Mouse (Mus musculus) kidney, adult 11 months (tissue): ENCODE results near the gene Soat2.

ENCODE experiments used
- DNase-seq: peaks from one replicate; pipeline ENCODE4 v3.0.0; 2022

The Soat2 gene

DNA sequence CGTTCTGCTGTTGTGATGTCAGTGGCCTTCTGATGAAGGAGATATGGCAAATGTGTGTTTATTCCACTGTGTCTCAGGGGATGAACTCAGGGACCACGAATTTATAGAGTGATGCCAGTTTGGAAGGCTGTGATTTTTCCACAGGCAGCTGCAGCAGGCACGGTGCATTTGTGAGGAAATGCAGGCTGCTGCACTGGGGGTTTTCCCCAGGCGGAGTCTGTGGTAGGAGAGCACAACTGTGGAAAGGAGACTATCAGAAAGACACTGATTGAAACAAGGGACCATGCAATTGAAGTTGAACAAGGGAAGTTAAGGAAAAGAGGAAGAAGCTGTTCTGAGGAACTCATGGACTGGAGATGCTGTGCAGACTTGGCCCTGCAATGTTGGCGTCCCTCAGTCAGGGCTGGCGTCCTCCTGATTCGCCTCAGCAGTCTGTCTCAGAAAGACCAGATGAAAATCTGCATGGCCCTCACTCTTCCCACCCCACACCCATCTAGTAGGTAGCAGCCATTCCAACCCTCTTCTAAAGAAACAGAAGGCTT lies 42.0 kb downstream of the Soat2 start:
- DNase-seq, result no peak

DNA sequence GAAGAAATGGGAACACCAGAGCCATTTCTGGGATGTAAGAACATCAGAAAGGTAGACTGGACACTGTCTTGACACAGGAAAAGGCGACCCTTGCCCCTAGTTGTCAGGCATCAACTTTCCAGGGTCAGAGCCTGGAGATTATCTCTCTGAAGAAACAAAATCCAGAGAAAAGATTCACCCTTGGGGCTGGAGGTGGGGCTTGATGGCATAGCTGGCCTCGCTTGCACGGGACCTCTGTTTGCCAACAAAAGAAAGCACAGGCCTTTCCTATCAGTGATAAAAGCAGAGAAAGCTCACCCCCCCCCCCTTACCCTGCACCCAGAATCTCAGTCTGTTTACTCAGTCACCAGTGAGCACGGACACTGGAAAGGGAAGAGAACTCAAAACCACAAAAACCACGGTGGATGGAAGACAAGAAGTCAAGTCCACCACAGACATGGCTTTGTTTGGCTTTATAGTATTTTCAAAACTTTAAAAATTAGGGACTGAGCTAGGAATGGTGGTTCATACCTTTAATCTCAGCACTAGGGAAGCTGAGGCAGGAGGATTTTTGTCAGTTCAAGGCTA lies 42.6 kb downstream of the Soat2 start:
- DNase-seq, result no peak

DNA sequence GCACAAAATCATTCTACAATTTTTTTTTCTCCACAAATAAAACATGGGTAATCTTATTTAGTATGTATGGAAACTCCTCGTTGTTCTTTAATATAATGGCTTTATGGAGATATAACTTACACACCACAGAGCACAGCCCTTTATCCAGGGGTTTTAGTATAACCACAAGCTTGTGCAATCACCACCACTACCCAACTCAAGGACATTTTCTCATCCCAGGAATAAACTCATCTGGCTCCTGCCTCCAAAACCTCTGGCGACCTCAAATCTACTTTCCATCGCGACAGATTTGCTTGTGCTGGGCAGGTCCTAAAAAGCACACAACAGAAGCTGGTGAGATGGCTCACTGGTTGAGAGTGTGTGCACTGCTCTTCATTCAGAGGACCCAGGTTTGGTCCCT lies 43.3 kb downstream of the Soat2 start:
- no peak for DNase-seq

GRCm38 (mm10) chr15:102194439-102194838 lies 44.1 kb downstream of the Soat2 start:
- no peak for DNase-seq

- no peak for DNase-seq
Observed at GRCm38 (mm10) chr15:102195373-102195772, 45.0 kb downstream of the Soat2 start.

GRCm38 (mm10) chr15:102198841-102199240 lies 48.5 kb downstream of the Soat2 start:
- DNase-seq, result peak; percentile 26

- DNase-seq, result peak; percentile 96
Observed at GRCm38 (mm10) chr15:102202971-102203834, 52.9 kb downstream of the Soat2 start, which contains the start of gene Zfp740. TSS of gene Zfp740 (plus strand) at chr15:102203249.

DNA sequence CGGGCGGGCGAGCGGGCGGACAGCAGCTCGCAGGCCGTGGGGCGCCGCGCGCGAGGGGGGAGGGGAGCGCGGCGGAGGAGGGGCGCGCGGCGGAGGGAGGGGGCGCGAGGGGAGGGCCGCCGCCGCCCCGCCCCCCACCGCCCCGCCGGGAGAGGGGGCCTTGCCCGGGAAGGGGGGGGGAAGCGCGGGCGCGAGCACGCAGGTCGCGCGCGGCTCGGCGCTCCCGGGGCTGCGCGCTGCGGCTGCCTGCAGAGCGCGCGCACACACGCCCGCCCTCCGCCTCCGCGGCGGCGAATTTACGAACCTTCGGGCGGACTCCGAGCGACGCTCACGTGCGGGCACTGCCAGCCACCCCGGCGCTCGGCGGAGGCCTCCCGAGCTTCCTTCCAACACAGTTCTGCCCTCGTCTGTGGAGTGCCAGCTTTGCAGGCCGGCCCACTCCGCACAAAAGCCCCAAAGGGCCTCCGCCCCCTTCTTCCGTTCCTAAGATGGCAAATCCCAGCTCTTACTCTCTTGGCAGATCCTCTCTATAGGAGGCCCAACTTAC lies 53.6 kb downstream of the Soat2 start:
- DNase-seq, result peak; percentile 78

DNA sequence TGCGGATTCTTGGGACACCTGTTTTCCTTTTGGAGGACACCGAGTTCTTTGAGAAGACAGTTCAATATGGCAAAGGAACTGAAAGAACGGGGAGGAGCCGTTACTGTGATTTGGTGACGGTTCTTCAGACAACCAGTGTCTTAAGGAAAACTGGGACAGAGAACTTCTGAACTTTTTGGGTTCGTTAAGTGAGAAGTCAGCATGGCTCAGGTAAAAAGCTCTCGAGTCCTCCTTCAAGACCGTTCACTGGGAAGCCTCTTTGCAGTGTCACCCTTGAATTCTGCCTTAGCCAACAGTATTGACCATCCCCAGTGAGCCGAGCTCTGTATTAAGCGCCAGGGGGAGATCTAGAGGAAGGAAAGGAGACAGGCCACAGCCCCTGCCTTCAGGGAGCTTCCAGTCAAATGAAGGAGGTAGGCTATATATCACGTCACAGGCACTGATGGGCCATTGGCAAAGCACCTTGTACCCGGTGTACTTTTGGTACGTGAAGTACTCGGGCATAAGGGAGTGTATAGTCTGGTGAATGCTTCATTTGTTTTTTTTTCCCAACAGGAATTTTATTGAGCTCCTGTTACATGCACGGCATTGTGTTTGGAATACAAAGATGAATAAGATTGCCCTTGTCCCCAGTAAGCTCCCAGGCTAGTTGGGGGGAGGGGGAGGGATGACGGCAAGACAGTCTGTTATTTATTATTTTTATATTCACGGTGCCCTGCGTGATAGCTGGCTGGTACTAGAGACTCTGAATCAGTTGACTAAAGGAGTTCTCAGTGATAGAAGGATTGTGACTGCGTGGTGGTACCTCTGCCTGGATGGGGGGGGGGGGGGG lies 54.6 kb downstream of the Soat2 start, which contains the start of gene Csad:
TSS of gene Csad (minus strand) at position 51 of the 832 bp plus-strand sequence.
- DNase-seq, result no peak

- DNase-seq, result no peak
Observed at GRCm38 (mm10) chr15:102205779-102206178, 55.5 kb downstream of the Soat2 start.

DNA sequence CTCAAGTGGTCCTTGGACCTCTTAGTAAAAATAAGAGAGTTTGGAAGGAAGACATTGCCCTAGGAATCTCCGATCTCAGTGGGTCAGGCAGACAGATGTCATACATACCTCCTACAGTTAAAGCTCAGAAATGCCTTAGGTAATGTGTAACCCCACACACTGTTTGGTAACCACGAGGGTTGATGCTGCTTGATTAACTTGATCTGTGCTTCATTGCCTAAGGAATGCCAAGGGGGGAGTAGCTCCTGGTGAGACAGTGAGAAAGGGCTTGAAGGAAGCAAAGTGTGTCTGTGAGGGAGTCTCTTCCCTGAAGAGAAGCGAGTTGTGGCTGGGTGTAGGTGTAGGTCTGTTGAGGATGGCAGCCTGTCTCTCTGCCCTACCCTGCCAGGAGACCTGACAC lies 57.0 kb downstream of the Soat2 start:
- DNase-seq, result peak; percentile 57

DNA sequence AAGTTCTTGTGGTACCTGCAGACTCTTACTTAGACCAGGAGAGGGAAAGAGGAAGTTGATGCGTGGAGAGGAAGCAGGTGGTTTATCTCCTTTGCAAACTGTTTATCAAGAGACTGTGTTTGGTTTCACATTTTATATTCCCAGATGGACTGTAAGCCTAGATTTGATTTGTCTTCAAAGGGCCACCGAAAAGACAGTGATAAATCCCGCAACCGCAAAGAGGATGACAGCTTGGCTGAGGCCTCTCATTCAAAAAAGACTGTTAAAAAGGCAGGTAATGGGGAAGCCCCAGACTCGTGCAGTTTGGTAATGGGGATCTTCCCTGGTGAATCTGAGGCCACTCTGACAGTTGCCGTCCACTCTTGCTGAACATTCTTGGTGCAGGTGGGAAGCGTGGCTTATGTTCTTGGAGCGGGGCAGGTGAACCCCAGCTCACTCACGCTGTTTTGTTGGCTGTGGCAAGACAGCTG lies 57.8 kb downstream of the Soat2 start:
- DNase-seq, result no peak

DNA sequence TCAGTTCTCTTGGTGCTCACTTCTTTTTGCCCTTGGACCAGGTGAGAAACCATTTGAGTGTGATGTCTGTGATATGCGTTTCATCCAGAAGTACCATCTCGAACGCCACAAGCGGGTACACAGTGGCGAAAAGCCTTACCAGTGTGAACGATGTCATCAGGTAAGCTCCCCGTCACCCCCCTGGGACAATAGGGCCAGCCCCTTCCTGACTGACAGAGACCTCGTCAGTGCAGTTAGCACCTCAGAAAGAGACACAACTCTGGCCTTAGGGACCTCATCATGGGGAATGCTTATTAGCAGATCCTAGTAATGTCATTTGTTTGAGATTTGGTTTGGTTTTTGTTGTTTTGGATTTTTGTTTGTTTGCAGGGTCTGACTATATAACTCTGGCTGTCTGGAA lies 58.8 kb downstream of the Soat2 start:
- DNase-seq, result no peak

- no peak for DNase-seq
Observed at GRCm38 (mm10) chr15:102210816-102211215, 60.5 kb downstream of the Soat2 start.

DNA sequence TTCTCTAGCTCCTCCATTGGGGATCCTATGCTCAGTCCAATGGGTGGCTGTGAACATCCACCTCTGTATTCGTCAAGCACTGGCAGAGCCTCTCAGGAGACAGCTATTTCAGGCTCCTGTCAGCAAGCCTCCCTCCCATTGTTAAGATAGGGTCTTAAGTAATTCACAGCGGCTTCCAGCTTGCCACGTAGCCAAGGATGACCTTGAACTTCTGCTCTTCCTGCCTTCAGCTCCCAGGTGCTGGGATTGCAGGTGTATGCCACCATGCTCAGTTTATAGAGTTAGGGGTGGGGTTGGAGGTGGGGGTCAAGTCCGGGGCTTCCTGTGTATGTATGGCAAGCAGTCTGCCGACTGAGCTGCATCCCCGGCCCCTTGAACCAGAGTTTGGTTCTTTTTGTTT lies 61.6 kb downstream of the Soat2 start:
- DNase-seq, result no peak
